Comparison of ENCODE assay signal across 16 mouse cellular contexts in genomic region chr2:68981756-68982409, GRCm38 (mm10).
DNase-seq lines count a peak whose midpoint lies in the region; ATAC-seq and TF ChIP-seq lines count a peak whose summit lies in the region.
"Had no signal": no experiment of that assay in that cellular context is flagged by ENCODE, and none has a peak within 500 bp of the region (broad histone marks: within the 10 kb centered on the region; RNA-seq: fewer than 3 reads in every experiment).

No protein-coding gene starts in this region.

- WGBS in forebrain, embryonic 15.5 days, result 57% methylated on average over 11 of the region's 11 CpGs
- WGBS in forebrain, embryonic 12.5 days, result 79% methylated on average over 11 of the region's 11 CpGs
- WGBS in lung, embryonic 14.5 days, result 20% methylated on average over 11 of the region's 11 CpGs
- 80% methylated on average over 11 of the region's 11 CpGs for WGBS in limb, embryonic 10.5 days
- WGBS in stomach, embryonic 16.5 days, result 36% methylated on average over 11 of the region's 11 CpGs

- no peak overlapping the region for H3K4me2 ChIP-seq in forebrain, embryonic 15.5 days (replicated peaks)
- H3K4me2 ChIP-seq in forebrain, embryonic 12.5 days, result no peak overlapping the region
- H3K4me2 ChIP-seq in lung, embryonic 14.5 days, result 0 out of 2 replicates have a peak overlapping the region, but pooled peaks have one; percentile 4
- H3K4me2 ChIP-seq in stomach, embryonic 16.5 days (ENCODE audit: low read depth, low read length), result peak overlapping the region; percentile 22; the same call in 1 of the 2 replicates
- H3K4me2 ChIP-seq: heart, embryonic 12.5 days; kidney, embryonic 15.5 days; neural tube, embryonic 15.5 days had no signal

- no peak overlapping the region for H3K9ac ChIP-seq in forebrain, embryonic 15.5 days (replicated peaks)
- H3K9ac ChIP-seq in forebrain, embryonic 12.5 days, result no peak overlapping the region
- no peak overlapping the region for H3K9ac ChIP-seq in lung, embryonic 14.5 days
- H3K9ac ChIP-seq in stomach, embryonic 16.5 days (ENCODE audit: low read length), result no peak overlapping the region
- H3K9ac ChIP-seq: heart, embryonic 12.5 days; kidney, embryonic 15.5 days; neural tube, embryonic 15.5 days had no signal

- no peak for TF ChIP-seq CTCF in lung, embryonic 14.5 days (IDR thresholded peaks at IDR 0.05; ENCODE audit: low read depth)

- no peaks in the 10 kb centered on the region for H3K27me3 ChIP-seq in forebrain, embryonic 15.5 days
- H3K27me3 ChIP-seq in forebrain, embryonic 12.5 days, result no peaks in the 10 kb centered on the region
- no peaks in the 10 kb centered on the region for H3K27me3 ChIP-seq in lung, embryonic 14.5 days (ENCODE audit: insufficient read depth, low read length)
- no peaks in the 10 kb centered on the region for H3K27me3 ChIP-seq in limb, embryonic 10.5 days (ENCODE audit: low read depth, poor library complexity, severe bottlenecking)
- no peaks in the 10 kb centered on the region for H3K27me3 ChIP-seq in stomach, embryonic 16.5 days (ENCODE audit: control insufficient read depth, insufficient read depth, low read length)
- H3K27me3 ChIP-seq: heart, embryonic 12.5 days; kidney, embryonic 15.5 days; neural tube, embryonic 15.5 days had no signal

- H3K9me3 ChIP-seq in forebrain, embryonic 15.5 days, result no peaks in the 10 kb centered on the region
- H3K9me3 ChIP-seq in forebrain, embryonic 12.5 days, result no peaks in the 10 kb centered on the region
- no peaks in the 10 kb centered on the region for H3K9me3 ChIP-seq in lung, embryonic 14.5 days (ENCODE audit: low read depth, low read length)
- no peaks in the 10 kb centered on the region for H3K9me3 ChIP-seq in limb, embryonic 10.5 days (replicated peaks)
- no peaks in the 10 kb centered on the region for H3K9me3 ChIP-seq in stomach, embryonic 16.5 days (replicated peaks; ENCODE audit: control insufficient read depth, low read length)
- H3K9me3 ChIP-seq: heart, embryonic 12.5 days; kidney, embryonic 15.5 days; neural tube, embryonic 15.5 days had no signal

- 0 out of 2 replicates have a peak, but pooled peaks cover 11% of the 10 kb centered on the region for H3K4me1 ChIP-seq in forebrain, embryonic 15.5 days
- peaks cover 17% of the 10 kb centered on the region for H3K4me1 ChIP-seq in forebrain, embryonic 12.5 days
- H3K4me1 ChIP-seq in lung, embryonic 14.5 days (ENCODE audit: insufficient read depth), result peaks cover 26% of the 10 kb centered on the region
- H3K4me1 ChIP-seq in limb, embryonic 10.5 days, result peaks cover 24% of the 10 kb centered on the region
- H3K4me1 ChIP-seq in stomach, embryonic 16.5 days (ENCODE audit: control insufficient read depth, insufficient read depth, low read length), result peaks cover 31% of the 10 kb centered on the region

- H3K36me3 ChIP-seq in forebrain, embryonic 15.5 days, result no peaks in the 10 kb centered on the region
- H3K36me3 ChIP-seq in forebrain, embryonic 12.5 days (replicated peaks), result no peaks in the 10 kb centered on the region
- no peaks in the 10 kb centered on the region for H3K36me3 ChIP-seq in lung, embryonic 14.5 days (ENCODE audit: insufficient read depth)
- H3K36me3 ChIP-seq in limb, embryonic 10.5 days, result no peaks in the 10 kb centered on the region
- H3K36me3 ChIP-seq in stomach, embryonic 16.5 days (ENCODE audit: control insufficient read depth, insufficient read depth, low read length), result no peaks in the 10 kb centered on the region
- H3K36me3 ChIP-seq: heart, embryonic 12.5 days; kidney, embryonic 15.5 days; neural tube, embryonic 15.5 days had no signal

- ATAC-seq in forebrain, embryonic 15.5 days (replicated peaks), result peak; percentile 59
- no peak for ATAC-seq in forebrain, embryonic 12.5 days (ENCODE audit: low FRiP score)
- ATAC-seq in lung, embryonic 14.5 days (ENCODE audit: insufficient read depth), result peak; percentile 62; the same call in 1 of the 2 replicates
- peak; percentile 37; the same call in 1 of the 2 replicates for ATAC-seq in stomach, embryonic 16.5 days (ENCODE audit: insufficient read depth, low FRiP score)

- DNase-seq in lung, embryonic 14.5 days, result peak; percentile 57
- no peak for DNase-seq in lung, postnatal 25 days (ENCODE audit: low spot score)
- DNase-seq in limb, embryonic 10.5 days (ENCODE audit: low spot score), result no peak
- DNase-seq in spleen, postnatal 36 days (ENCODE audit: low spot score in 2 of 2), result no peak
- no peak for DNase-seq in spleen, postnatal 10 days (ENCODE audit: low spot score in 2 of 2)
- DNase-seq: cerebellum, adult 2 months; gastrocnemius, postnatal 25 days; layer of hippocampus, adult 9-11 months; lung, postnatal 36 days; thymus, postnatal 25 days had no signal

- H3K4me3 ChIP-seq in forebrain, embryonic 15.5 days, result no peak overlapping the region
- no peak overlapping the region for H3K4me3 ChIP-seq in forebrain, embryonic 12.5 days (replicated peaks)
- H3K4me3 ChIP-seq in lung, embryonic 14.5 days (ENCODE audit: low read depth, low read length), result no peak overlapping the region
- H3K4me3 ChIP-seq in limb, embryonic 10.5 days, result no peak overlapping the region
- no peak overlapping the region for H3K4me3 ChIP-seq in stomach, embryonic 16.5 days (replicated peaks; ENCODE audit: low read length)
- H3K4me3 ChIP-seq: heart, embryonic 12.5 days; kidney, embryonic 15.5 days; neural tube, embryonic 15.5 days had no signal

- no peak overlapping the region for H3K27ac ChIP-seq in forebrain, embryonic 15.5 days (replicated peaks)
- H3K27ac ChIP-seq in forebrain, embryonic 12.5 days, result no peak overlapping the region
- H3K27ac ChIP-seq in lung, embryonic 14.5 days (ENCODE audit: low read depth), result no peak overlapping the region
- 0 out of 2 replicates have a peak overlapping the region, but pooled peaks have one; percentile 6 for H3K27ac ChIP-seq in limb, embryonic 10.5 days
- peak overlapping the region; percentile 35 for H3K27ac ChIP-seq in stomach, embryonic 16.5 days (ENCODE audit: low read length)
- H3K27ac ChIP-seq: kidney, embryonic 15.5 days; neural tube, embryonic 15.5 days had no signal

Comparison
In these comparisons a context has a peak if more than half of its experiments do, and no peak if none do; other contexts are left out.
1. H3K27ac ChIP-seq: peak in limb, embryonic 10.5 days (single experiment) and stomach, embryonic 16.5 days (single experiment); none in forebrain, embryonic 15.5 days (single experiment), forebrain, embryonic 12.5 days (single experiment) and lung, embryonic 14.5 days (single experiment).
2. H3K4me2 ChIP-seq: peak in lung, embryonic 14.5 days (single experiment) and stomach, embryonic 16.5 days (single experiment); none in forebrain, embryonic 15.5 days (single experiment) and forebrain, embryonic 12.5 days (single experiment).